ENCODE assay signal across 8 mouse cellular contexts in genomic region chr2:150667065-150667819, GRCm38 (mm10). TPM values are rescaled to one million over a fixed set of nuclear protein-coding genes. Genes with fewer than 3 reads are reported as not detected.
DNase-seq lines count a peak whose midpoint lies in the region; ATAC-seq and TF ChIP-seq lines count a peak whose summit lies in the region.

No protein-coding gene starts in this region.

- peak; percentile 81 for DNase-seq in heart, embryonic 10.5 days (ENCODE audit: low spot score)
- no peak for DNase-seq in heart, postnatal 25 days (ENCODE audit: low spot score)
- DNase-seq in forebrain, embryonic 10.5 days (ENCODE audit: extremely low spot score, low spot score) = no peak
- no peak for DNase-seq in lung, embryonic 14.5 days
- no peak for DNase-seq in right cerebral cortex, postnatal 25 days
- DNase-seq in cerebellum, postnatal 10 days = no peak

- H3K4me1 ChIP-seq in heart, embryonic 10.5 days = peaks cover 39% of the 10 kb centered on the region; the same call in 1 of the 2 replicates
- H3K4me1 ChIP-seq in forebrain, embryonic 10.5 days = peaks cover 33% of the 10 kb centered on the region
- peaks cover 25% of the 10 kb centered on the region; the same call in 1 of the 2 replicates for H3K4me1 ChIP-seq in intestine, postnatal 0 days (replicated peaks; ENCODE audit: control insufficient read depth, insufficient read depth, low read length)
- H3K4me1 ChIP-seq in lung, embryonic 14.5 days (ENCODE audit: insufficient read depth) = peaks cover 6% of the 10 kb centered on the region; the same call in 1 of the 2 replicates
- H3K4me1 ChIP-seq in neural tube, embryonic 15.5 days = peaks cover 19% of the 10 kb centered on the region

- peak overlapping the region; percentile 97 for H3K4me2 ChIP-seq in intestine, postnatal 0 days (replicated peaks; ENCODE audit: low read depth)
- peak overlapping the region; percentile 97 for H3K4me2 ChIP-seq in lung, embryonic 14.5 days
- peak overlapping the region; percentile 92 for H3K4me2 ChIP-seq in neural tube, embryonic 15.5 days

- intact Hi-C loops in heart, postnatal 25 days (cut with DNase I) = loop anchor here (5.0 kb wide), 1 partner anchor 120 kb away; the partner anchor contains the start of gene Pygb

- TF ChIP-seq CTCF in intestine, postnatal 0 days (IDR thresholded peaks at IDR 0.05; ENCODE audit: low read depth) = no peak
- no peak for TF ChIP-seq CTCF in lung, embryonic 14.5 days (IDR thresholded peaks at IDR 0.05; ENCODE audit: low read depth)

- ATAC-seq in intestine, postnatal 0 days = peak; percentile 67
- ATAC-seq in lung, embryonic 14.5 days (ENCODE audit: insufficient read depth) = peak; percentile 37
- ATAC-seq in neural tube, embryonic 15.5 days (ENCODE audit: low FRiP score) = peak; percentile 64

- H3K9me3 ChIP-seq in heart, embryonic 10.5 days = no peaks in the 10 kb centered on the region
- no peaks in the 10 kb centered on the region for H3K9me3 ChIP-seq in forebrain, embryonic 10.5 days
- no peaks in the 10 kb centered on the region for H3K9me3 ChIP-seq in intestine, postnatal 0 days (ENCODE audit: control insufficient read depth)
- H3K9me3 ChIP-seq in lung, embryonic 14.5 days (ENCODE audit: low read depth, low read length) = no peaks in the 10 kb centered on the region
- H3K9me3 ChIP-seq in neural tube, embryonic 15.5 days (replicated peaks) = no peaks in the 10 kb centered on the region

- peak overlapping the region; percentile 71 for H3K9ac ChIP-seq in intestine, postnatal 0 days (ENCODE audit: low read depth, low read length)
- H3K9ac ChIP-seq in lung, embryonic 14.5 days = peak overlapping the region; percentile 61
- peak overlapping the region; percentile 75 for H3K9ac ChIP-seq in neural tube, embryonic 15.5 days (replicated peaks)

- H3K27me3 ChIP-seq in heart, embryonic 10.5 days (ENCODE audit: insufficient read depth, poor library complexity, severe bottlenecking) = peaks cover 34% of the 10 kb centered on the region
- peaks cover 49% of the 10 kb centered on the region for H3K27me3 ChIP-seq in forebrain, embryonic 10.5 days (ENCODE audit: poor library complexity, severe bottlenecking)
- no peaks in the 10 kb centered on the region for H3K27me3 ChIP-seq in intestine, postnatal 0 days (replicated peaks; ENCODE audit: control insufficient read depth, insufficient read depth, low read length)
- peaks cover 7% of the 10 kb centered on the region; the same call in 1 of the 2 replicates for H3K27me3 ChIP-seq in lung, embryonic 14.5 days (ENCODE audit: insufficient read depth, low read length)
- peaks cover 15% of the 10 kb centered on the region for H3K27me3 ChIP-seq in neural tube, embryonic 15.5 days (replicated peaks)

- WGBS in heart, embryonic 10.5 days = 3% methylated on average over 17 of the region's 17 CpGs
- 2% methylated on average over 17 of the region's 17 CpGs for WGBS in forebrain, embryonic 10.5 days
- 3% methylated on average over 17 of the region's 17 CpGs for WGBS in intestine, postnatal 0 days
- WGBS in lung, embryonic 14.5 days = 1% methylated on average over 17 of the region's 17 CpGs
- WGBS in neural tube, embryonic 15.5 days = 4% methylated on average over 17 of the region's 17 CpGs

- H3K4me3 ChIP-seq in heart, embryonic 10.5 days = peak overlapping the region; percentile 79
- H3K4me3 ChIP-seq in forebrain, embryonic 10.5 days = peak overlapping the region; percentile 75
- peak overlapping the region; percentile 73 for H3K4me3 ChIP-seq in intestine, postnatal 0 days (ENCODE audit: low read depth, low read length)
- H3K4me3 ChIP-seq in lung, embryonic 14.5 days (ENCODE audit: low read depth, low read length) = peak overlapping the region; percentile 60
- H3K4me3 ChIP-seq in neural tube, embryonic 15.5 days (replicated peaks) = peak overlapping the region; percentile 70

- peak overlapping the region; percentile 86 for H3K27ac ChIP-seq in heart, embryonic 10.5 days
- H3K27ac ChIP-seq in forebrain, embryonic 10.5 days = peak overlapping the region; percentile 86
- H3K27ac ChIP-seq in intestine, postnatal 0 days (ENCODE audit: low read depth, low read length) = peak overlapping the region; percentile 92
- 0 out of 2 replicates have a peak overlapping the region, but pooled peaks have one; percentile 24 for H3K27ac ChIP-seq in lung, embryonic 14.5 days (ENCODE audit: low read depth)
- H3K27ac ChIP-seq in neural tube, embryonic 15.5 days (replicated peaks) = peak overlapping the region; percentile 74

- no peaks in the 10 kb centered on the region for H3K36me3 ChIP-seq in heart, embryonic 10.5 days
- no peaks in the 10 kb centered on the region for H3K36me3 ChIP-seq in forebrain, embryonic 10.5 days (replicated peaks)
- no peaks in the 10 kb centered on the region for H3K36me3 ChIP-seq in intestine, postnatal 0 days (ENCODE audit: control insufficient read depth, insufficient read depth)
- H3K36me3 ChIP-seq in lung, embryonic 14.5 days (ENCODE audit: insufficient read depth) = no peaks in the 10 kb centered on the region
- H3K36me3 ChIP-seq in neural tube, embryonic 15.5 days = no peaks in the 10 kb centered on the region

RNA-seq across cellular contexts. Expression of gene Acss1, which starts 1.1 kb away (rescaled TPM):
- polyA plus RNA-seq in heart, embryonic 10.5 days (2016; fragmentation: Nextera tagmentation; extraction: Ambion mirVana) = 17.2 and 19.2 TPM in 2 replicates
- 100 to 1,000 TPM; 217 to 247 TPM for total RNA-seq in heart, postnatal 25 days (2021)
- 14.1 and 17.6 TPM in 2 replicates for polyA plus RNA-seq in forebrain, embryonic 10.5 days (2016; fragmentation: Nextera tagmentation; extraction: Ambion mirVana)
- polyA plus RNA-seq in intestine, postnatal 0 days (2015; fragmentation: Nextera tagmentation; extraction: Ambion mirVana) = 36.5 and 44.3 TPM in 2 replicates
- polyA plus RNA-seq in lung, embryonic 14.5 days (2014; fragmentation: Nextera tagmentation; extraction: Ambion mirVana) = 5.3 and 5.9 TPM in 2 replicates
- polyA plus RNA-seq in neural tube, embryonic 15.5 days (2015; fragmentation: Nextera tagmentation; extraction: Ambion mirVana) = 12.3 and 13.7 TPM in 2 replicates

RNA-seq across cellular contexts. Expression of gene Vsx1, which starts 21.9 kb away (rescaled TPM):
- polyA plus RNA-seq in heart, embryonic 10.5 days (2016; fragmentation: Nextera tagmentation; extraction: Ambion mirVana) = not detected in 2 replicates
- total RNA-seq in heart, postnatal 25 days (2021) = under 1 TPM in 1 of 2 experiments, not detected in 1; 0.10 TPM
- 0.05 TPM in 1 of 2 replicates, not detected in the other for polyA plus RNA-seq in forebrain, embryonic 10.5 days (2016; fragmentation: Nextera tagmentation; extraction: Ambion mirVana)
- not detected in 2 replicates for polyA plus RNA-seq in intestine, postnatal 0 days (2015; fragmentation: Nextera tagmentation; extraction: Ambion mirVana)
- not detected in 2 replicates for polyA plus RNA-seq in lung, embryonic 14.5 days (2014; fragmentation: Nextera tagmentation; extraction: Ambion mirVana)
- 0.04 and 0.05 TPM in 2 replicates for polyA plus RNA-seq in neural tube, embryonic 15.5 days (2015; fragmentation: Nextera tagmentation; extraction: Ambion mirVana)

RNA-seq across cellular contexts. Expression of gene Apmap, which starts 58.9 kb away (rescaled TPM):
- polyA plus RNA-seq in heart, embryonic 10.5 days (2016; fragmentation: Nextera tagmentation; extraction: Ambion mirVana) = 32.8 and 34.2 TPM in 2 replicates
- 10 to 100 TPM; 52.0 to 55.7 TPM for total RNA-seq in heart, postnatal 25 days (2021)
- 34.2 and 34.9 TPM in 2 replicates for polyA plus RNA-seq in forebrain, embryonic 10.5 days (2016; fragmentation: Nextera tagmentation; extraction: Ambion mirVana)
- polyA plus RNA-seq in intestine, postnatal 0 days (2015; fragmentation: Nextera tagmentation; extraction: Ambion mirVana) = 24.4 TPM in 2 replicates
- polyA plus RNA-seq in lung, embryonic 14.5 days (2014; fragmentation: Nextera tagmentation; extraction: Ambion mirVana) = 48.2 and 51.0 TPM in 2 replicates
- 45.4 and 46.1 TPM in 2 replicates for polyA plus RNA-seq in neural tube, embryonic 15.5 days (2015; fragmentation: Nextera tagmentation; extraction: Ambion mirVana)

Comparison
In these comparisons a context has a peak if more than half of its experiments do, and no peak if none do; other contexts are left out.
1. H3K27ac ChIP-seq: peak in every context shown above with its lines; median percentile 92 in intestine, postnatal 0 days; 86 in heart, embryonic 10.5 days; 86 in forebrain, embryonic 10.5 days; 74 in neural tube, embryonic 15.5 days; 24 in lung, embryonic 14.5 days.